Mouse (Mus musculus): Measurements from ENCODE around the gene Lgals4. TPM values are rescaled to one million over a fixed set of nuclear protein-coding genes. Genes with fewer than 3 reads are reported as not detected.

The Lgals4 gene
- polyA plus RNA-seq, 1 experiment from 2014 or later: 5.7 TPM

GRCm38 (mm10) chr7:28793834-28794233 lies 39.8 kb upstream of the Lgals4 start:
- Histone ChIP-seq H3K27me3 (replicated peaks; ENCODE audit: control insufficient read depth, insufficient read depth, low read length) (no peaks in the 10 kb centered on the region), H3K4me2 (ENCODE audit: low read length) (no peak overlapping the region), H3K27ac (ENCODE audit: low read length) (no peak overlapping the region), H3K36me3 (ENCODE audit: control insufficient read depth, insufficient read depth) (no peaks in the 10 kb centered on the region), H3K4me3 (replicated peaks; ENCODE audit: low read length) (no peak overlapping the region), H3K4me1 (replicated peaks; ENCODE audit: control insufficient read depth, insufficient read depth, low read length) (peaks cover 6% of the 10 kb centered on the region), H3K9ac (replicated peaks; ENCODE audit: low read depth, low read length) (no peak overlapping the region), H3K9me3 (ENCODE audit: control insufficient read depth, low read length) (no peaks in the 10 kb centered on the region)
- ATAC-seq: no peak
- 51% methylated on average over 2 of the region's 2 CpGs for WGBS

- no peaks in the 10 kb centered on the region for H3K36me3 ChIP-seq (ENCODE audit: control insufficient read depth, insufficient read depth)
- peaks cover 6% of the 10 kb centered on the region for H3K4me1 ChIP-seq (replicated peaks; ENCODE audit: control insufficient read depth, insufficient read depth, low read length)
- H3K4me2 ChIP-seq (ENCODE audit: low read length): no peak overlapping the region
- no peaks in the 10 kb centered on the region for H3K27me3 ChIP-seq (replicated peaks; ENCODE audit: control insufficient read depth, insufficient read depth, low read length)
- H3K27ac ChIP-seq (ENCODE audit: low read length): no peak overlapping the region
- no peak overlapping the region for H3K9ac ChIP-seq (replicated peaks; ENCODE audit: low read depth, low read length)
- no peaks in the 10 kb centered on the region for H3K9me3 ChIP-seq (ENCODE audit: control insufficient read depth, low read length)
- no peak overlapping the region for H3K4me3 ChIP-seq (replicated peaks; ENCODE audit: low read length)
- 82% methylated on average over 3 of the region's 3 CpGs for WGBS
- ATAC-seq: no peak
These were observed 39.2 kb upstream of the Lgals4 start for GRCm38 (mm10) chr7:28794496-28794895.

- no peaks in the 10 kb centered on the region for H3K27me3 ChIP-seq (replicated peaks; ENCODE audit: control insufficient read depth, insufficient read depth, low read length)
- no peak for ATAC-seq
- peaks cover 6% of the 10 kb centered on the region for H3K4me1 ChIP-seq (replicated peaks; ENCODE audit: control insufficient read depth, insufficient read depth, low read length)
- no peak overlapping the region for H3K9ac ChIP-seq (replicated peaks; ENCODE audit: low read depth, low read length)
- no peaks in the 10 kb centered on the region for H3K36me3 ChIP-seq (ENCODE audit: control insufficient read depth, insufficient read depth)
- H3K9me3 ChIP-seq (ENCODE audit: control insufficient read depth, low read length): no peaks in the 10 kb centered on the region
- no peak overlapping the region for H3K4me2 ChIP-seq (ENCODE audit: low read length)
- 83% methylated on average over 15 of the region's 15 CpGs for WGBS
- no peak overlapping the region; the same call in 1 of the 2 replicates for H3K27ac ChIP-seq (ENCODE audit: low read length)
- H3K4me3 ChIP-seq (replicated peaks; ENCODE audit: low read length): no peak overlapping the region
These were observed 37.8 kb upstream of the Lgals4 start for GRCm38 (mm10) chr7:28795832-28796231.

- peak; percentile 72; the same call in 1 of the 2 replicates for ATAC-seq
- WGBS: 12% methylated on average over 32 of the region's 32 CpGs
- peak overlapping the region; percentile 5 for H3K4me3 ChIP-seq (replicated peaks; ENCODE audit: low read length)
These were observed 37.1 kb upstream of the Lgals4 start for GRCm38 (mm10) chr7:28796562-28796975.

GRCm38 (mm10) chr7:28799994-28800393 lies 33.7 kb upstream of the Lgals4 start:
- Histone ChIP-seq H3K36me3 (ENCODE audit: control insufficient read depth, insufficient read depth) (no peaks in the 10 kb centered on the region), H3K9ac (replicated peaks; ENCODE audit: low read depth, low read length) (no peak overlapping the region), H3K4me2 (ENCODE audit: low read length) (no peak overlapping the region), H3K4me3 (replicated peaks; ENCODE audit: low read length) (no peak overlapping the region), H3K9me3 (ENCODE audit: control insufficient read depth, low read length) (no peaks in the 10 kb centered on the region), H3K4me1 (replicated peaks; ENCODE audit: control insufficient read depth, insufficient read depth, low read length) (peaks cover 17% of the 10 kb centered on the region), H3K27ac (ENCODE audit: low read length) (no peak overlapping the region), H3K27me3 (replicated peaks; ENCODE audit: control insufficient read depth, insufficient read depth, low read length) (no peaks in the 10 kb centered on the region)
- 95% methylated on average over 9 of the region's 9 CpGs for WGBS
- no peak for ATAC-seq

More at GRCm38 (mm10) chr7:28796562-28796975, 37.1 kb upstream of the Lgals4 start:
- Histone ChIP-seq H3K9me3 (ENCODE audit: control insufficient read depth, low read length) (no peaks in the 10 kb centered on the region), H3K27me3 (replicated peaks; ENCODE audit: control insufficient read depth, insufficient read depth, low read length) (no peaks in the 10 kb centered on the region), H3K4me1 (replicated peaks; ENCODE audit: control insufficient read depth, insufficient read depth, low read length) (peaks cover 6% of the 10 kb centered on the region), H3K27ac (ENCODE audit: low read length) (no peak overlapping the region), H3K36me3 (ENCODE audit: control insufficient read depth, insufficient read depth) (no peaks in the 10 kb centered on the region), H3K9ac (replicated peaks; ENCODE audit: low read depth, low read length) (peak overlapping the region; percentile 35; the same call in 1 of the 2 replicates), H3K4me2 (ENCODE audit: low read length) (peak overlapping the region; percentile 42)

GRCm38 (mm10) chr7:28801451-28801850 lies 32.2 kb upstream of the Lgals4 start:
- Histone ChIP-seq H3K27me3 (replicated peaks; ENCODE audit: control insufficient read depth, insufficient read depth, low read length) (no peaks in the 10 kb centered on the region), H3K36me3 (ENCODE audit: control insufficient read depth, insufficient read depth) (no peaks in the 10 kb centered on the region), H3K9me3 (ENCODE audit: control insufficient read depth, low read length) (no peaks in the 10 kb centered on the region), H3K4me1 (replicated peaks; ENCODE audit: control insufficient read depth, insufficient read depth, low read length) (peaks cover 16% of the 10 kb centered on the region), H3K4me3 (replicated peaks; ENCODE audit: low read length) (no peak overlapping the region), H3K9ac (replicated peaks; ENCODE audit: low read depth, low read length) (no peak overlapping the region), H3K4me2 (ENCODE audit: low read length) (no peak overlapping the region), H3K27ac (ENCODE audit: low read length) (no peak overlapping the region)
- WGBS: 59% methylated on average over 3 of the region's 3 CpGs
- ATAC-seq: no peak

GRCm38 (mm10) chr7:28801901-28802670 lies 31.6 kb upstream of the Lgals4 start:
- Histone ChIP-seq H3K9ac (replicated peaks; ENCODE audit: low read depth, low read length) (0 out of 2 replicates have a peak overlapping the region, but pooled peaks have one; percentile 13), H3K36me3 (ENCODE audit: control insufficient read depth, insufficient read depth) (no peaks in the 10 kb centered on the region), H3K4me3 (replicated peaks; ENCODE audit: low read length) (no peak overlapping the region), H3K27ac (ENCODE audit: low read length) (peak overlapping the region; percentile 66), H3K4me2 (ENCODE audit: low read length) (no peak overlapping the region), H3K27me3 (replicated peaks; ENCODE audit: control insufficient read depth, insufficient read depth, low read length) (no peaks in the 10 kb centered on the region), H3K9me3 (ENCODE audit: control insufficient read depth, low read length) (no peaks in the 10 kb centered on the region), H3K4me1 (replicated peaks; ENCODE audit: control insufficient read depth, insufficient read depth, low read length) (peaks cover 11% of the 10 kb centered on the region)
- WGBS: 14% methylated on average over 10 of the region's 10 CpGs
- peak; percentile 18; the same call in 1 of the 2 replicates for ATAC-seq

GRCm38 (mm10) chr7:28802846-28803588 lies 30.6 kb upstream of the Lgals4 start:
- H3K4me2 ChIP-seq (ENCODE audit: low read length): no peak overlapping the region
- no peaks in the 10 kb centered on the region for H3K9me3 ChIP-seq (ENCODE audit: control insufficient read depth, low read length)
- H3K27ac ChIP-seq (ENCODE audit: low read length): peak overlapping the region; percentile 66; the same call in 1 of the 2 replicates
- peaks cover 16% of the 10 kb centered on the region for H3K4me1 ChIP-seq (replicated peaks; ENCODE audit: control insufficient read depth, insufficient read depth, low read length)
- no peak overlapping the region for H3K4me3 ChIP-seq (replicated peaks; ENCODE audit: low read length)
- 19% methylated on average over 10 of the region's 10 CpGs for WGBS
- H3K36me3 ChIP-seq (ENCODE audit: control insufficient read depth, insufficient read depth): no peaks in the 10 kb centered on the region
- H3K27me3 ChIP-seq (replicated peaks; ENCODE audit: control insufficient read depth, insufficient read depth, low read length): no peaks in the 10 kb centered on the region
- ATAC-seq: no peak
- H3K9ac ChIP-seq (replicated peaks; ENCODE audit: low read depth, low read length): no peak overlapping the region

- no peak for ATAC-seq
- Histone ChIP-seq H3K36me3 (ENCODE audit: control insufficient read depth, insufficient read depth) (no peaks in the 10 kb centered on the region), H3K9me3 (ENCODE audit: control insufficient read depth, low read length) (no peaks in the 10 kb centered on the region), H3K4me3 (replicated peaks; ENCODE audit: low read length) (no peak overlapping the region), H3K9ac (replicated peaks; ENCODE audit: low read depth, low read length) (no peak overlapping the region), H3K27me3 (replicated peaks; ENCODE audit: control insufficient read depth, insufficient read depth, low read length) (no peaks in the 10 kb centered on the region), H3K4me2 (ENCODE audit: low read length) (no peak overlapping the region), H3K4me1 (replicated peaks; ENCODE audit: control insufficient read depth, insufficient read depth, low read length) (peaks cover 21% of the 10 kb centered on the region), H3K27ac (ENCODE audit: low read length) (no peak overlapping the region)
- WGBS: 85% methylated on average over 4 of the region's 4 CpGs
These were observed 29.9 kb upstream of the Lgals4 start for GRCm38 (mm10) chr7:28803756-28804155.

Data from forebrain, embryonic 16.5 days (tissue).